Mouse (Mus musculus): ENCODE results near the gene Cd38. TPM values are rescaled to one million over a fixed set of nuclear protein-coding genes. Genes with fewer than 3 reads are reported as not detected.

The Cd38 gene
- polyA plus RNA-seq, 1 experiment from 2014 or later, result 14.4 TPM

DNA sequence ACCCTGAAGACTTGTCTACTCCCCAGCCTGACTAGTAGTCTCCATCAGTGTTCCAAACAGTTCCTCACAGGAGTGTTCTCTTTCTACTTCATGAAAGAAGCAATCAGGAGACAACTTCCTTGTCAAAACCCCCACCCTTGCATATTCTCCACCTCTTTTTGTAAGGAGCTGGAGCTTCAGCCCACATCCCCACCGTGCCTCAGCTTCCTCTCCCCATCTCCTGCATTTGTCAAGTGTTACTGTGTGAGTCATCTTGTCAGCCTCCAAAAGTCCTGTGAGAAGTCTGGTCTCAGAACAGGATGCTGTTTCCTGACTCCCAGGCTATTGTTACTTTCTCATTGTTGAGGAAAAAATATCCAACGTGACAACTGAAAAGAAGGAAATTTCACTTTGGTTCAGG, 3.0 kb upstream of the Cd38 start:
- no peak overlapping the region for H3K4me2 ChIP-seq (ENCODE audit: low read length)
- no peaks in the 10 kb centered on the region for H3K9me3 ChIP-seq (ENCODE audit: control insufficient read depth, low read length)
- no peak overlapping the region for H3K27ac ChIP-seq (ENCODE audit: low read depth)
- H3K27me3 ChIP-seq (replicated peaks; ENCODE audit: control insufficient read depth, insufficient read depth, low read length), result no peaks in the 10 kb centered on the region
- no peaks in the 10 kb centered on the region for H3K36me3 ChIP-seq (ENCODE audit: control insufficient read depth, insufficient read depth, low read length)
- H3K4me1 ChIP-seq (replicated peaks; ENCODE audit: control insufficient read depth, insufficient read depth, low read length), result 0 out of 2 replicates have a peak, but pooled peaks cover 3% of the 10 kb centered on the region
- no peak overlapping the region for H3K9ac ChIP-seq (ENCODE audit: low read length)
- 76% methylated on average over 2 of the region's 2 CpGs for WGBS
- ATAC-seq (replicated peaks; ENCODE audit: low FRiP score, low TSS enrichment, low read depth) (no peak), DNase-seq (ENCODE audit: low spot score) (no peak)
- H3K4me3 ChIP-seq (ENCODE audit: low read depth, low read length), result no peak overlapping the region

GRCm38 (mm10) chr5:43868711-43869600, 603 bp downstream of the Cd38 start:
- Histone ChIP-seq H3K9ac (ENCODE audit: low read length) (peak overlapping the region; percentile 44), H3K27me3 (replicated peaks; ENCODE audit: control insufficient read depth, insufficient read depth, low read length) (no peaks in the 10 kb centered on the region), H3K4me2 (ENCODE audit: low read length) (peak overlapping the region; percentile 68), H3K9me3 (ENCODE audit: control insufficient read depth, low read length) (no peaks in the 10 kb centered on the region), H3K27ac (ENCODE audit: low read depth) (peak overlapping the region; percentile 33; the same call in 1 of the 2 replicates), H3K36me3 (ENCODE audit: control insufficient read depth, insufficient read depth, low read length) (no peaks in the 10 kb centered on the region), H3K4me1 (replicated peaks; ENCODE audit: control insufficient read depth, insufficient read depth, low read length) (0 out of 2 replicates have a peak, but pooled peaks cover 3% of the 10 kb centered on the region), H3K4me3 (ENCODE audit: low read depth, low read length) (peak overlapping the region; percentile 35)
- ATAC-seq (replicated peaks; ENCODE audit: low FRiP score, low TSS enrichment, low read depth) (peak; percentile 33), DNase-seq (ENCODE audit: low spot score) (peak; percentile 73)
- WGBS, result 5% methylated on average over 28 of the region's 28 CpGs

DNA sequence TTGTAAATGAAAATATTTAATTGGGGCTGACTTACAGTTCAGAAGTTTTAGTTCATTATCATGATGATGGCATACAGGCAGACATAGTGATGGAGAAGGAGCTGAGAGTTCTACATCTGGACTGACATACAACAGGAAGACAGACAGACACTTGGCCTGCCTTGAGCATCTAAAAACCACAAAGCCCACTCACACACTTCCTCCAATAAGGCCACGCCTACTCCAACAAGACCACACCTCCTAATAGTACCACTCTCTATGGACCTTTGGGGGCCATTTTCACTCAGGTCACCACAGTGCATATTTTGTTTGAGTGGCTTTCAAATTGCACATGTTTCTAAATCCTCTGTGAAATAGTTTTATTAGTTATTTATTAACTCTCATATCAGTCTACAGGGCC, 3.5 kb downstream of the Cd38 start:
- H3K27me3 ChIP-seq (replicated peaks; ENCODE audit: control insufficient read depth, insufficient read depth, low read length), result no peaks in the 10 kb centered on the region
- ATAC-seq (replicated peaks; ENCODE audit: low FRiP score, low TSS enrichment, low read depth) (no peak), DNase-seq (ENCODE audit: low spot score) (no peak)
- H3K4me3 ChIP-seq (ENCODE audit: low read depth, low read length), result no peak overlapping the region
- 0 out of 2 replicates have a peak, but pooled peaks cover 3% of the 10 kb centered on the region for H3K4me1 ChIP-seq (replicated peaks; ENCODE audit: control insufficient read depth, insufficient read depth, low read length)
- H3K9me3 ChIP-seq (ENCODE audit: control insufficient read depth, low read length), result no peaks in the 10 kb centered on the region
- 73% methylated on average over 1 of the region's 1 CpGs for WGBS
- H3K36me3 ChIP-seq (ENCODE audit: control insufficient read depth, insufficient read depth, low read length), result no peaks in the 10 kb centered on the region
- no peak overlapping the region for H3K9ac ChIP-seq (ENCODE audit: low read length)
- H3K4me2 ChIP-seq (ENCODE audit: low read length), result no peak overlapping the region
- no peak overlapping the region for H3K27ac ChIP-seq (ENCODE audit: low read depth)

DNA sequence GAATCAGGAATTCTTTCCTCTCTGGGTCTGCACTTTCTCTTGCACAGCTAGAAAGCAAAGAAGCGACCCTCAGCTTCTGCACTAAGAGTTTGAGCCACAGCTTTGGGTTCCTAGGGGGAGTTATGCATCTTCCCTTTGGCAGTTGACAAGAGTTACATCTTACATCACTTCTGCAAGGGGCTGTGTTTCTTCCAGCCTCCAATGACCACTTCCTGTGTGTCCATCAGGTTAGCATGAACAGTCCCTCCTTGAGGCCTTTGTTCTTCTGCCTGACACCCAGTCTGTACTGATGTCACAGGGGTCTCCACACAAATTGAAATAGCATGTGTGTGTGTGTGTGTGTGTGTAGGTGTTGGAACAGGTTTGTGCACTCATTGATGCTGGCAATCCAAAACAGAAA, 4.3 kb downstream of the Cd38 start:
- DNase-seq (ENCODE audit: low spot score), result no peak
- H3K9me3 ChIP-seq (ENCODE audit: control insufficient read depth, low read length), result no peaks in the 10 kb centered on the region
- H3K4me2 ChIP-seq (ENCODE audit: low read length), result no peak overlapping the region
- H3K36me3 ChIP-seq (ENCODE audit: control insufficient read depth, insufficient read depth, low read length), result no peaks in the 10 kb centered on the region
- H3K9ac ChIP-seq (ENCODE audit: low read length), result no peak overlapping the region
- 0 out of 2 replicates have a peak, but pooled peaks cover 3% of the 10 kb centered on the region for H3K4me1 ChIP-seq (replicated peaks; ENCODE audit: control insufficient read depth, insufficient read depth, low read length)
- no peak overlapping the region for H3K27ac ChIP-seq (ENCODE audit: low read depth)
- no peak overlapping the region for H3K4me3 ChIP-seq (ENCODE audit: low read depth, low read length)
- H3K27me3 ChIP-seq (replicated peaks; ENCODE audit: control insufficient read depth, insufficient read depth, low read length), result no peaks in the 10 kb centered on the region
- 54% methylated on average over 1 of the region's 1 CpGs for WGBS
- no peak for ATAC-seq (replicated peaks; ENCODE audit: low FRiP score, low TSS enrichment, low read depth)

DNA sequence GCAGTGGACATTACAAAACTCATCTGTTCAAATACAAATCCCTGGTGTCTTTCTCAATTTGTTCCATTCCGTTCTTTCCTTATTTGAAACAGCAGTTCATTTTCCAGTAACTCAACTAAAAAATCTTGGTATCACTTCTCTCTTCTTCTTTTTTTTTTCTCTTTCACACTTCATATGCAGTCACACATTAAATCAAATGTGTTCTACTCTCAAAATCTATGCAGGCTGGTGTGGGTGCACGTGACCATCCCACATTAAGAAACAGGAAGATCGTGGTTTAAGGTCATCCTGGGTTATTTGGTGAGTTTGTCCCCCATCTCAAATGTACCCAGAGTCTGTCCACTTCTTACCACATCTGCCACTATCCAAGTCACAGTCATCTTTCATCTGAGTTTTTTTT, 13.7 kb downstream of the Cd38 start:
- no peak overlapping the region for H3K4me3 ChIP-seq (ENCODE audit: low read depth, low read length)
- H3K9ac ChIP-seq (ENCODE audit: low read length), result no peak overlapping the region
- no peaks in the 10 kb centered on the region for H3K27me3 ChIP-seq (replicated peaks; ENCODE audit: control insufficient read depth, insufficient read depth, low read length)
- H3K4me1 ChIP-seq (replicated peaks; ENCODE audit: control insufficient read depth, insufficient read depth, low read length), result no peaks in the 10 kb centered on the region; the same call in 1 of the 2 replicates
- H3K36me3 ChIP-seq (ENCODE audit: control insufficient read depth, insufficient read depth, low read length), result no peaks in the 10 kb centered on the region
- H3K27ac ChIP-seq (ENCODE audit: low read depth), result no peak overlapping the region
- H3K9me3 ChIP-seq (ENCODE audit: control insufficient read depth, low read length), result no peaks in the 10 kb centered on the region
- ATAC-seq (replicated peaks; ENCODE audit: low FRiP score, low TSS enrichment, low read depth) (no peak), DNase-seq (ENCODE audit: low spot score) (no peak)
- 91% methylated on average over 3 of the region's 3 CpGs for WGBS
- H3K4me2 ChIP-seq (ENCODE audit: low read length), result no peak overlapping the region

DNA sequence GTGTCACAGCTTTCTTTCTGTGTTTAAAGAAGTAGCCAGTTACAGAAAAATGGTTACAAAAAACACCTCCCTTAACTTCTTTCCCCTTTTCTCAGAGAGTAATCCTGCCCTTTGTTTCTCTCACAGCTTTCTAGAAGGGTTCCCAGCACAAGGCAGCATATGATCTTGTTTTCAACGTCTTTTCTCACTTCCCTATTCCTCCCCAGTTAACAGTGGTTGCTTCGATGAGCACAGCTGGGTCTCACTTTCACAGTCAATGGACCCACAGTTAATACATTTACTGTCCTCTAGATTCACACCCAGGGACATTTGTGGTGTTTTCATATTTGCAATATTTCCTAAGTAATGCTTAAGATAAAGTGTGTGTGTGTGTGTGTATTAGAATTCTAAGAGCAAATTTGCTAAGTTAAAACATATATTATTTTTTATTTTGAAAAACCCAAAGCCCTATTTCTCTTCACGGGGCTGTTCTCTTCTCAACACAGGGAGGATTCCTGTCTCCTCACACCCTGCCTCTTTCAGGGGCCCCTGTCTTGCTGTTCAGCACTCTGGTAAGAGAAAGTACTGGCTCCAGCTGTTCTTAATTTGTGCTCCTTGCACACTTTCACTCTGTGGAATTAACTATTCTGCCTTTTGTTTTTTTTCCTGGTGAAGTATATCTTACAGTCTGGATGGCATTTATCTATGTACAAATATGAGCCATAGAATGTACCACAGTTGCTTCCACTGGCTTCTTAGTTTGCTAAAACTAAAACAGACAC, 16.9 kb downstream of the Cd38 start:
- DNase-seq (ENCODE audit: low spot score), result no peak
- 43% methylated on average over 3 of the region's 3 CpGs for WGBS
- Histone ChIP-seq H3K9ac (ENCODE audit: low read length) (no peak overlapping the region), H3K4me3 (ENCODE audit: low read depth, low read length) (no peak overlapping the region), H3K4me2 (ENCODE audit: low read length) (no peak overlapping the region), H3K4me1 (replicated peaks; ENCODE audit: control insufficient read depth, insufficient read depth, low read length) (no peaks in the 10 kb centered on the region; the same call in 1 of the 2 replicates), H3K27me3 (replicated peaks; ENCODE audit: control insufficient read depth, insufficient read depth, low read length) (no peaks in the 10 kb centered on the region), H3K27ac (ENCODE audit: low read depth) (no peak overlapping the region), H3K36me3 (ENCODE audit: control insufficient read depth, insufficient read depth, low read length) (no peaks in the 10 kb centered on the region), H3K9me3 (ENCODE audit: control insufficient read depth, low read length) (no peaks in the 10 kb centered on the region)
- ATAC-seq (replicated peaks; ENCODE audit: low FRiP score, low TSS enrichment, low read depth), result no peak

GRCm38 (mm10) chr5:43892386-43892785, 24.0 kb downstream of the Cd38 start:
- ATAC-seq (replicated peaks; ENCODE audit: low FRiP score, low TSS enrichment, low read depth) (no peak), DNase-seq (ENCODE audit: low spot score) (no peak)
- H3K4me2 ChIP-seq (ENCODE audit: low read length), result no peak overlapping the region
- H3K4me1 ChIP-seq (replicated peaks; ENCODE audit: control insufficient read depth, insufficient read depth, low read length), result no peaks in the 10 kb centered on the region
- 17% methylated on average over 1 of the region's 1 CpGs for WGBS
- H3K9ac ChIP-seq (ENCODE audit: low read length), result no peak overlapping the region
- no peak overlapping the region for H3K4me3 ChIP-seq (ENCODE audit: low read depth, low read length)
- H3K36me3 ChIP-seq (ENCODE audit: control insufficient read depth, insufficient read depth, low read length), result no peaks in the 10 kb centered on the region
- no peak overlapping the region for H3K27ac ChIP-seq (ENCODE audit: low read depth)
- no peaks in the 10 kb centered on the region for H3K9me3 ChIP-seq (ENCODE audit: control insufficient read depth, low read length)
- H3K27me3 ChIP-seq (replicated peaks; ENCODE audit: control insufficient read depth, insufficient read depth, low read length), result no peaks in the 10 kb centered on the region

- Histone ChIP-seq H3K9ac (ENCODE audit: low read length) (no peak overlapping the region), H3K27ac (ENCODE audit: low read depth) (no peak overlapping the region), H3K27me3 (replicated peaks; ENCODE audit: control insufficient read depth, insufficient read depth, low read length) (no peaks in the 10 kb centered on the region), H3K36me3 (ENCODE audit: control insufficient read depth, insufficient read depth, low read length) (no peaks in the 10 kb centered on the region), H3K4me2 (ENCODE audit: low read length) (no peak overlapping the region), H3K4me3 (ENCODE audit: low read depth, low read length) (no peak overlapping the region), H3K9me3 (ENCODE audit: control insufficient read depth, low read length) (no peaks in the 10 kb centered on the region), H3K4me1 (replicated peaks; ENCODE audit: control insufficient read depth, insufficient read depth, low read length) (no peaks in the 10 kb centered on the region)
- ATAC-seq (replicated peaks; ENCODE audit: low FRiP score, low TSS enrichment, low read depth) (0 out of 2 replicates have a peak, but pooled peaks have one; percentile 5), DNase-seq (ENCODE audit: low spot score) (no peak)
- 71% methylated on average over 2 of the region's 2 CpGs for WGBS
Measured at GRCm38 (mm10) chr5:43894113-43894512, 25.8 kb downstream of the Cd38 start.
